Mouse (Mus musculus) liver, embryonic 13.5 days (tissue): Measurements from ENCODE around the gene Hspa1l. TPM values are rescaled to one million over a fixed set of nuclear protein-coding genes. Genes with fewer than 3 reads are reported as not detected.
"Not testable (repeated sequence)": the region's sequence is repeated elsewhere in the genome, so short reads cannot be mapped to it uniquely, and the experiment has no call there.

Source experiments
- ATAC-seq: fragments of 200-750 bp; cut with Nextera tagmentation; 2 replicates; pipeline ENCODE4 v1.8.0; 2017; ENCODE audit warnings: low read depth, mild to moderate bottlenecking, moderate number of reproducible peaks, moderate library complexity
- DNase-seq: peaks from one replicate; pipeline ENCODE4 v3.0.0; 2022
- H3K27ac ChIP-seq: fragments of 300-500 bp; sonication (generic); 2 replicates; pipeline ENCODE4 v1.5.1; 2015; ENCODE audit warnings: moderate library complexity, mild to moderate bottlenecking, inconsistent platforms
- H3K27me3 ChIP-seq: fragments of 300-500 bp; sonication (generic); 2 replicates; pipeline ENCODE4 v1.6.1; 2015; ENCODE audit warnings: mild to moderate bottlenecking, inconsistent platforms
- H3K36me3 ChIP-seq: fragments of 300-500 bp; sonication (generic); 2 replicates; pipeline ENCODE4 v1.6.1; 2015; ENCODE audit warnings: mild to moderate bottlenecking, inconsistent platforms
- H3K4me1 ChIP-seq: fragments of 300-500 bp; sonication (generic); replicated peaks from 2 replicates; pipeline ENCODE4 v1.6.1; 2015; ENCODE audit warnings: inconsistent platforms
- H3K4me2 ChIP-seq: fragments of 300-500 bp; sonication (generic); 2 replicates; pipeline ENCODE4 v1.6.1; 2015; ENCODE audit warnings: inconsistent platforms, mild to moderate bottlenecking, moderate library complexity
- H3K4me3 ChIP-seq: fragments of 300-500 bp; sonication (generic); replicated peaks from 2 replicates; pipeline ENCODE4 v1.5.1; 2015; ENCODE audit warnings: mild to moderate bottlenecking, inconsistent platforms
- H3K9ac ChIP-seq: fragments of 300-500 bp; sonication (generic); 2 replicates; pipeline ENCODE4 v1.6.1; 2015; ENCODE audit warnings: mild to moderate bottlenecking, inconsistent platforms
- H3K9me3 ChIP-seq: fragments of 300-500 bp; sonication (generic); replicated peaks from 2 replicates; pipeline ENCODE4 v1.6.1; 2016; ENCODE audit warnings: inconsistent platforms
- WGBS: fragments of 180-500 bp; shearing (Covaris S2); methylation state at CpG from one replicate; pipeline ENCODE4 v1.1.7; 2015; ENCODE audit not compliant: insufficient replicate concordance; 5-methylcytosine and 5-hydroxymethylcytosine counted together
- polyA plus RNA-seq: library from polyadenylated mRNA; unstranded; fragments of >200 nt; fragmentation: Nextera tagmentation; extraction: Ambion mirVana; gene quantifications from 2 replicates; pipeline ENCODE4 v1.2.1, GENCODE M21; 2015

The Hspa1l gene
- polyA plus RNA-seq, 1 experiment from 2014 or later: 0.10 TPM

GRCm38 (mm10) chr17:34952378-34953040, 20.0 kb upstream of the Hspa1l start:
- Histone ChIP-seq H3K4me1 (peaks cover 35% of the 10 kb centered on the region), H3K9me3 (no peaks in the 10 kb centered on the region), H3K4me2 (peak overlapping the region; percentile 95), H3K36me3 (peaks cover 23% of the 10 kb centered on the region), H3K9ac (peak overlapping the region; percentile 97), H3K27me3 (peaks cover 28% of the 10 kb centered on the region), H3K4me3 (peak overlapping the region; percentile 82), H3K27ac (peak overlapping the region; percentile 96)
- DNase-seq (peak; percentile 74), ATAC-seq (peak; percentile 66)
- WGBS: under 1% methylated on average over 23 of the region's 23 CpGs

- ATAC-seq (no peak), DNase-seq (no peak)
- Histone ChIP-seq H3K4me3 (peak overlapping the region; percentile 82), H3K9ac (peak overlapping the region; percentile 97), H3K9me3 (no peaks in the 10 kb centered on the region), H3K27me3 (peaks cover 32% of the 10 kb centered on the region), H3K36me3 (peaks cover 23% of the 10 kb centered on the region), H3K27ac (peak overlapping the region; percentile 96; the same call in 1 of the 2 replicates), H3K4me2 (peak overlapping the region; percentile 95), H3K4me1 (peaks cover 35% of the 10 kb centered on the region)
- WGBS: 64% methylated on average over 3 of the region's 3 CpGs
These were observed 19.2 kb upstream of the Hspa1l start for GRCm38 (mm10) chr17:34953258-34953657.

- H3K9ac ChIP-seq: no peak overlapping the region
- no peak overlapping the region for H3K27ac ChIP-seq
- no peaks in the 10 kb centered on the region for H3K9me3 ChIP-seq
- peaks cover 23% of the 10 kb centered on the region for H3K36me3 ChIP-seq
- H3K4me2 ChIP-seq: no peak overlapping the region
- H3K4me3 ChIP-seq: no peak overlapping the region
- H3K27me3 ChIP-seq: peaks cover 35% of the 10 kb centered on the region
- DNase-seq (no peak), ATAC-seq (no peak)
- peaks cover 32% of the 10 kb centered on the region for H3K4me1 ChIP-seq
- 83% methylated on average over 4 of the region's 4 CpGs for WGBS
These were observed 18.6 kb upstream of the Hspa1l start for GRCm38 (mm10) chr17:34953904-34954303.

- Histone ChIP-seq H3K27me3 (peaks cover 43% of the 10 kb centered on the region), H3K36me3 (peaks cover 17% of the 10 kb centered on the region), H3K27ac (no peak overlapping the region), H3K9ac (no peak overlapping the region), H3K4me1 (peaks cover 34% of the 10 kb centered on the region), H3K9me3 (no peaks in the 10 kb centered on the region), H3K4me3 (no peak overlapping the region), H3K4me2 (no peak overlapping the region)
- no peak for ATAC-seq
- WGBS: 75% methylated on average over 4 of the region's 4 CpGs
- DNase-seq: no peak
These were observed 17.7 kb upstream of the Hspa1l start for GRCm38 (mm10) chr17:34954831-34955230.

GRCm38 (mm10) chr17:34955884-34956283, 16.6 kb upstream of the Hspa1l start:
- Histone ChIP-seq H3K4me3 (no peak overlapping the region), H3K4me1 (peaks cover 33% of the 10 kb centered on the region), H3K27me3 (peaks cover 49% of the 10 kb centered on the region), H3K9ac (no peak overlapping the region), H3K27ac (no peak overlapping the region), H3K4me2 (no peak overlapping the region), H3K36me3 (peaks cover 6% of the 10 kb centered on the region), H3K9me3 (no peaks in the 10 kb centered on the region)
- ATAC-seq (no peak), DNase-seq (no peak)
- 60% methylated on average over 3 of the region's 3 CpGs for WGBS

- no peak for DNase-seq
- no peak overlapping the region for H3K27ac ChIP-seq
- no peak overlapping the region for H3K4me3 ChIP-seq
- H3K36me3 ChIP-seq: peaks cover 2% of the 10 kb centered on the region
- H3K4me1 ChIP-seq: peaks cover 28% of the 10 kb centered on the region
- peaks cover 52% of the 10 kb centered on the region for H3K27me3 ChIP-seq
- H3K4me2 ChIP-seq: no peak overlapping the region
- no peaks in the 10 kb centered on the region for H3K9me3 ChIP-seq
- H3K9ac ChIP-seq: no peak overlapping the region
- 29% methylated on average over 1 of the region's 1 CpGs for WGBS
- ATAC-seq: no peak
These were observed 16.2 kb upstream of the Hspa1l start for GRCm38 (mm10) chr17:34956340-34956739.

GRCm38 (mm10) chr17:34957291-34957690, 15.2 kb upstream of the Hspa1l start:
- DNase-seq, H3K4me2 ChIP-seq, ATAC-seq, H3K36me3 ChIP-seq, H3K9ac ChIP-seq, H3K4me3 ChIP-seq, H3K9me3 ChIP-seq, H3K27ac ChIP-seq: not testable (repeated sequence)
- 20% methylated on average over 29 of the region's 40 CpGs for WGBS
- peaks cover 60% of the 10 kb centered on the region for H3K27me3 ChIP-seq
- H3K4me1 ChIP-seq: peaks cover 22% of the 10 kb centered on the region

- H3K4me3 ChIP-seq, H3K36me3 ChIP-seq, H3K27ac ChIP-seq, ATAC-seq, DNase-seq, H3K4me2 ChIP-seq, H3K9me3 ChIP-seq, H3K9ac ChIP-seq: not testable (repeated sequence)
- peaks cover 63% of the 10 kb centered on the region for H3K27me3 ChIP-seq
- peaks cover 21% of the 10 kb centered on the region for H3K4me1 ChIP-seq
- WGBS: 21% methylated on average over 26 of the region's 40 CpGs
These were observed 14.5 kb upstream of the Hspa1l start for GRCm38 (mm10) chr17:34957966-34958365.

- not testable (repeated sequence) for ATAC-seq, H3K9me3 ChIP-seq, H3K36me3 ChIP-seq, H3K27ac ChIP-seq, H3K9ac ChIP-seq, DNase-seq
- Histone ChIP-seq H3K4me1 (peaks cover 15% of the 10 kb centered on the region), H3K4me3 (peak overlapping the region; percentile 58), H3K4me2 (peak overlapping the region; percentile 85), H3K27me3 (peaks cover 71% of the 10 kb centered on the region)
- 3% methylated on average over 33 of the region's 47 CpGs for WGBS
These were observed 13.8 kb upstream of the Hspa1l start for GRCm38 (mm10) chr17:34958734-34959129.

- H3K4me2 ChIP-seq: peak within 1 kb of the TSS; percentile 85
- peak within 1 kb of the TSS; percentile 72 for H3K9ac ChIP-seq
- DNase-seq (peak; percentile 81), ATAC-seq (peak; percentile 88)
- peaks cover 74% of the 10 kb centered on the region for H3K27me3 ChIP-seq
- H3K4me1 ChIP-seq: peaks cover 15% of the 10 kb centered on the region
- not testable (repeated sequence) for H3K36me3 ChIP-seq, H3K9me3 ChIP-seq
- peak within 1 kb of the TSS; percentile 58 for H3K4me3 ChIP-seq
- WGBS: under 1% methylated on average over 32 of the region's 32 CpGs
- H3K27ac ChIP-seq: peak within 1 kb of the TSS; percentile 79
These were observed 13.2 kb upstream of the Hspa1l start, which contains the start of gene Hspa1b for GRCm38 (mm10) chr17:34959130-34959778. Hspa1b (minus strand) TSS chr17:34959238.

GRCm38 (mm10) chr17:34959881-34960515, 12.5 kb upstream of the Hspa1l start:
- Histone ChIP-seq H3K9ac (peak overlapping the region; percentile 72), H3K27ac (peak overlapping the region; percentile 79), H3K4me3 (peak overlapping the region; percentile 58), H3K27me3 (peaks cover 77% of the 10 kb centered on the region), H3K4me2 (peak overlapping the region; percentile 85), H3K4me1 (peaks cover 15% of the 10 kb centered on the region), H3K36me3 (no peaks in the 10 kb centered on the region), H3K9me3 (no peaks in the 10 kb centered on the region)
- DNase-seq (peak; percentile 51), ATAC-seq (peak; percentile 41; the same call in 1 of the 2 replicates)
- WGBS: 6% methylated on average over 12 of the region's 12 CpGs
